Mouse (Mus musculus): ENCODE data around the gene Hmgb1.

DNA sequence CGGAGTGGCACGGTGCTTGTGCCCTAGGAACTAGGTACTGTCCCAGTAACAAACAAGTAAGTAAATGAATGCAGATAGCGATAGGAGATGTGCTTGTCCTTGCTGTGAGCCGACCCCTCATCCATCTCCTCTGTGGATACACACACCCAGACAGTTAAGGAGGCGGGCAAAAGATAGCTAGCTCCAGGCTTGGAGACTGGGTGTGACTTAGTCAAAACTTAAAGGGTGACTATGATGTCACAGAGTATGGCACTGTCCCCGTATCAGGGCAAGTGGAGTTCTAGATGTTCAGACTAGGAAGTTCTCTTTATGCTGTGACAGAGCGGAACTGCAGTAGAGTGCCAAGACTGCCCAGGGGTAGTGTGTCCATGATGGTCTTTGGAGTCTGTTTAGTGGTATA, 37.6 kb downstream of the Hmgb1 start:
- TF ChIP-seq POLR2A (IDR thresholded peaks at IDR 0.05; ENCODE audit: low read depth, low read length) (no peak), CTCF (IDR thresholded peaks at IDR 0.05; ENCODE audit: extremely low read depth, insufficient read depth, insufficient read length, insufficient replicate concordance) (no peak)
